Mouse (Mus musculus): ENCODE measurements at regions not wholly inside any gene's neighbourhood (a gene's known extent, or its start where the extent isn't known, plus 50 kb on each side); places are given as distances from the start of the nearest gene placed in this dataset.

DNA sequence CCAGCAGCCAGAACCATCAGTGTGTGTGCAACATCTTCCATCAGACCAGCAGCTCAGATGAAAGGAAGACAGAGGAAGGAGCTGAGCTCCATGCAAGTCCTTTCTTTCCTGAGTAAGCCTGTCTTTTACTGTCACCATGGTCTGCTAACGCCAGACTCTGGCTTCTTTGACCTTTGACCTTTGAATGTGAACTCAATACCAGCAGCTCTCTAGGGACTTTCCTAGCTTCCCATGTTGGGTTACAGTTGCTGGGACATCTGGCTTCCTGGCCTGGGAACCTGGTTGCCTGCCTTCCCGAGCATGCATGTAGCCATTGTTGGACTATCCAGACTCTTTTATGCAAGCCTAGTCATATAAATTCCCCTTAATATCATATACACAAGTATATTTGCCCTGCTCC is 492.3 kb downstream of the Tmem132b start:
- DNase-seq = no peak

DNA sequence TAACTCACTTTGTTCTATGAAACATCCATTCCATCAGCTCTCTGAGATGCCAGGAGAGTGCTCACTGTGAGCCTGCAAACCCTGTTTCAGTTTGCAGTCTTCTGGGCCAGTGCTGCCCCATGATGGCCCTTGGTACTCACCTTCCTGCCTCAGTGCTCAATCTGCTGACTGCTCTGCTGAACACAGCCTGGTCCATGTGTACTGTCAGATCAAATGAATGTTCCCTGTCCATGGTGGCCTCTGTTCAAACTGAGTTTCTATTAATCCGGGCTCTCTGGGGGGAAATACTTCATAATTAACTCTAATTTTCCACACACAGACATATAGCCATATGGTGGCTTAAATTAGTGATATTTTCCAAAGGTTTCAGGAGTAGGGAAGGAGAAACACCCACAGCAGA is 503.3 kb downstream of the Tmem132b start:
- no peak for DNase-seq

DNA sequence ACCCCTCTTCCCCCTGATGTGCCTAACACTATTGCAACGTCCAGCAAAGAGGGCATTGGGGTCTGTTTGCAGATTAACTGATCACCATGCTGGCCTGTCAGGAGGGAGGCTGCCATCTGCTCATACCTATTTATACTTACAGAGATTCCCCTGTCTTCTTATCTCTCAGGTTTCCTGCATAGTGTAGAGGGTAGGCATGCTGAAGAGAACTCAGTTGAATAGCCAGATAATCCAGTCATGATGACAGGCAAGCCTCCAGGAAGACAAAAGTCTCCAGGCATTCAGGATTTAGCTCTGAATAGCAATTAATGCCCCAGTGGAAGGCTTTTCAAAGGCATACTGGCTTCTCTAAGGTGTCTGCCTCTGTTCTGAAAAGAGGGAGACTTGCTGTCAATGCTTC is 505.1 kb downstream of the Tmem132b start:
- DNase-seq = no peak

DNA sequence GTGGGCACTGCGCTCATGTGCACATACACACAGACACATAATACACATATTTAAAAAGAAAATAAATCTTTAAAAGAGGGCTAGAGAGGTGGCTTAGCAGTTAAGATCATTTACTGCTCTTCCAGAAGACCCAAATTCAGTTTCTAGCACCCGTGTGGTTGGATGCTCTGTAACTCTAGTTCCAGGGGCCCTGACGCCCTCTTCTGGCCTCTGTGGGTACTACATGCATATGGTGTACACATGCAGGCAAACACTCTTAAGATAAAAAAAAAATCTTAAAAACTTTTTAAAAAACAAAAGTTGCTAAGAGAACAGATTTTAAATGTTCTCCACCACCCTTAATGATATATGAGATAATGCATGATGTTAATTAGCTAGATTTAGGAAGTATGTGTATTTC is 514.2 kb downstream of the Tmem132b start:
- no peak for DNase-seq

DNA sequence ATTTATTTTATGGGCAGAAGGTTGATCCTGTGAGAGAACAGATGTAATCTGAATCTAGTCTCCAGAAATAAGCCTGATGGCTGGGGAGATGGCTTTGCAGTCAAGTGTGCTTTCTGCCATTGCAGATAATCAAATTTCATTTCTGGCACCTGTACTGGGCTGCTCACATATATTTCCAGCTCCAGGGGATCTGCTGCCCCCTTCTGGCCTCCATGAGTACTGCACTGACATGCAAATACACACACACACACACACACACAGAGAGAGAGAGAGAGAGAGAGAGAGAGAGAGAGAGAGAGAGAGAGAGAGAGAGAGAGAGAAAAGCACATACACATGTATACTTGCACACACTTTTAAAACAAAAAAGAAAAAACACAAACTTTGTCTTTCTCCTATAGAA is 532.1 kb downstream of the Tmem132b start:
- DNase-seq = no peak

DNA sequence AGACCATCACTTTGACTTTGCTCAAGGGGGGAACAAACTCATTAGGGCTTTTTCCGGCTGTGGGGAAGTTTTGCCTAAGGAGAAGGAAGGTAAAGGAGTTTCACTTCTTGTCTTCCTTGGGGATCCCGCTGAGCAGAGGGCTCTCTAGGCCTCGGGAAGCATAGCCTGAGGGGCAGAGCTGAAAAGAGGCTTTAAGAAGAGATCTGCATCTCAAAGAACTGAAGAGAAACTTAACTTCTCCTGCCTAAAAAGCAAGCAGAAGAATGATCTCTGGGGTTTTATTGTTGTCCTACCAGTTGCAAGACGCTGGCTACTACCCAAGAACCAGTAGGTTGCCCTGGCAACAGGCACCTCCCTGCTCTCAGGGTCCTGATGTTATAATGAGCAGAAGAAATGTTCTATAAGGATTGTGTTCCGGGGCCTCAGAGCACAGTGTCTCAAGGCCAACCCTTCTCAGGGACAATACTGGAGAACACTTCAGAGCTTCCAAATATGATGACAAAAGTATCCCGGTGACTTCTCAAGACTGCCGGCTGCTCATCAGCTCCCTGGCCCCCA is 547.8 kb downstream of the Tmem132b start:
- no peak for DNase-seq

DNA sequence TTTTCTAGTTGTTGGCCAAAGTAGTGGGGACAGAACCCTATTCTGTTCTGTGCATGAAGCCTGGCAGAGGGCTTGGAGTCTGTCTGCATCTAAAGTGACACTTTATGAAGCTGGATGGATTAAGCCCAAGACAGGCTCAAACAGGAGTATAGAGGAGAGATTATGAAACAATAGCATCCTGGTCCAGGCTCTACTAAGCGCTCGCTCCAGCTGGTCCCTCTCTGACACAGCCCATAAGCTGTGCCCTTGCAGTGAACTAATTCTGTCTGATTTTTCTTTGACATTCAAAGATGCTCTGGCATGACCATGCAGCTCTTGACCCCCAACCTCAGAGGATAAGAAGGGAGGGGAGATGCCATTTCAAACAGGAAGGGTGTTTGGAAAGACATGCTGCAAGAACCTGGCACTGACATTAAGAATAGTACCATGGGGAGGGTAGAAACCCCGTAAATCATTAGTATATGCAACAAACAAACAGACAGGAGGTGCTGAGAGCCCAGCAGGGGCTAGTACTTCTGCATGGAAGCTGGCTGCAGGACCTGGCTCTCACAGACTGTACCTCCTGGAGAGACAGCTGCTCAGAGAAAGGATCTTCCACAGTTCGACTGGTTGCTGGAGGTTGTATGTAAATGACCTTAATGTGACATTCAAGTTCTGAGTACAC is 556.8 kb downstream of the Tmem132b start:
- DNase-seq = no peak

DNA sequence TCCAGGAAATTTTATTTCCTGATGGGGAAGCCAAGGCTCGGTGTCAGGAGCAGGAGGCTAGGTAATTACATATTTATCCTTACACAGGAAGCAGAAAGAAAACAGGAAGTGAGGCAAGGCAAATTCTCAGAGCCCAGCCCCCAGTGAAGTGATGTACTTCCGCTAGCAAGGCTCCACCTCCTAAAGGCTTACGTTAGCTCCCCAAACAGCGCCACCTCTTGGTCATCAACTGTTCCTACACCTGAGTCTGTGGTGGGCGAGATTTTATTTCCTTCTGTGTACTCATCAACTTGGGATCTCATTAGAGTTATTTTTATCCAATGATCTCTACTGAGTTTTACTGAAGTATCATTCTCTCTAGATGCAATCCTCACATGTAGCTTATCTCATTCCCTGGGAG is 561.6 kb downstream of the Tmem132b start:
- no peak for DNase-seq

DNA sequence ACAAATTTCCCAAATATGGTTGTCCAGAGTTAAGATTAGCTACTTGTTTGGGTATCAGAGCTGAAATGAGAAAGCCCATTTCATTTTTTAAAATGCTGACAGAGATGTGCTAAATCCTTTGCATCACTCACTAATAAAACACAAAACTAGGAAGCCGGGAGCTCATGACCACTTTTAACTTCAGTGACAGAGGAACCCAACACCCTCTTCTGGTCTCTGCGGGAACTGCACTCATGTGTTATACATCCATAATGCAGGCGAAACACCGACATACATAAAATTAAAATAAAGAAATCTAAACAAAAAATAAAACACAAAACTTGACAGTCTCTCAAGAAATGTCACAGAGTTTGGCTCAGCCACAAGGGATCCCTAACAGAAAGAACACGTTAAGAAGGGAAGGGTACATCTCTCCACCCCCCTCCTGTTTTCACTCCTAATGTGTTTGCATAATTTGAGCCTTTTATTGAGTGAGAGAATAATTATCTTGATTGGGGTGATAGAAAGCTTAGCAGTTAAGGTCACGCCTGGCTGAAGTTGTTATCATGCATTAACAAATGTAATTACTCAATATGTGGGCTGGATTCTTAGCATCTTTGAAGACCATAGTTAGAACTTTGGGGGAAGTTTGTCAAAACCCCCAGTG is 565.2 kb downstream of the Tmem132b start:
- no peak for DNase-seq

DNA sequence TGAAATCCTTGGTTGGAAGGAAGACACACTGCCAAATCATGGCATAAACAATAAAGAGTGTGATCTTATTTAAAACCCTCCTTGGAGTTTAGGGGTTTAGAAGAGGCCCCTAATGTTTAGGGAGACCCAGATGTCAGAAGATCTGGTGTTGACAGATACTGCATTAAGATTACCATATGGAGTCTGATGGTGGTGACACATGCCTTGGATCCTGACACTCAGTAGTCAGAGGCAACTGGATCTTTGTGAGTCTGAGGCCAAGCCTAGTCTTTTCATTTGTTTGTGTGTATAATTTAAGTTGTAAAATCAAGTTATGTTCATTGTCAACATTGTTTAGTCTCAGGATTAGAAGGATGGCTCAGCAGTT is 565.7 kb downstream of the Tmem132b start:
- no peak for DNase-seq

DNA sequence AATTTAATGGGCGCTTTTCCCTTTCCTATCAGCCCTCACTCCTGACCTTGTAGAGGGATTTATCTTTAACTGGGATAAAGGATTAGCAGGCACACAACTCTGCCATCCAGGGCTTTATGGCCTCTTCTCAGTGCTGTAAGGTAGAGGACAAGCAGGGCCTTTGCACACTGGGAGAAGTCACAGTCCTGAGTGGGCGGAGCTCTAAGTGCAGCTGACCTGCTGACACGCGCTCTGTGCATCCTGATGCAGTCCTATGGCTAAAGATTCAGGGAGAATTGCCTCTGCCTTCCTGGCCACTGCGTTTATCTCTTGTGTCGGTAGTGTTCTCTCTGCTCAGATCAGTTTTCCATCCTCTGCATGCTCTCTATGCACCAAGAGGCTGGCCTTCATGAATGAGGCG is 566.9 kb downstream of the Tmem132b start:
- no peak for DNase-seq

DNA sequence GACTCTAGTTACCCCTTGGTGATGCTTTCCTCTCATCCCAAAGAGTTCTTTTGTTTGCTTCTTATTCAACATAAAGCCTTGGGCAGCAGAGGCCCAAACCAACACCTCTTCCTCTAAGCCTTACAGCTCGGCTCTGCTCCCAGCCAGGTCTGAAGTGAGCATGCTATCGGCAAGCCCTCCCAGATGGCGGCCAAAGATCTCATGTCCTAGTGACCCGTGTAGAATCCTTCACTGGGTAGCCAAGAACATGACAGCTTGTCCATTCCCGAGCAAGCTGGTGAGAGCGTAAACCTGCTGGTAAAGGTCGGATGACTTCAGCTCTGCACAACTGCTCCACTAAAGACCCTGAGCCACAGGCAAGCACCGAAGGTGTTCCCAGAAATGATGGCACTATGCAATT is 568.4 kb downstream of the Tmem132b start:
- no peak for DNase-seq

DNA sequence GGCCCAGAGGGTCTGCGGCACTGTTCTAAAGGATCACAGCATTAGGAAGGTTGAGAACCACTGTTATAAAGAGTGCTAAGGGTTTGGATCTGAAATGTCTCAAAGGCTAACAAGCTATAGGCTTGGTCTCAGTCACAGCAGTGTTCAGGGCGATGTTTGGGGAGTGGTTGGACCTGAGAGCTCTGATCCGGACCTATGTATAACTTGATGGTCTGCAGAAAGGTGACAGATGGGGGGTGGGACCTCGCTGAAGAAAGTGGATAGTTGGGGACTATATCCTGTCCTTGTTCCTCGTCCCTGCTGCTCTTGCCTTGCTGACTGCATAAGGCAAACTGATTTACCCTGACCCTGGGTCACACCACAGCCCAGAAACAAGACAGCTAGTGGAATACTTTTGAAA is 572.9 kb downstream of the Tmem132b start:
- no peak for DNase-seq

DNA sequence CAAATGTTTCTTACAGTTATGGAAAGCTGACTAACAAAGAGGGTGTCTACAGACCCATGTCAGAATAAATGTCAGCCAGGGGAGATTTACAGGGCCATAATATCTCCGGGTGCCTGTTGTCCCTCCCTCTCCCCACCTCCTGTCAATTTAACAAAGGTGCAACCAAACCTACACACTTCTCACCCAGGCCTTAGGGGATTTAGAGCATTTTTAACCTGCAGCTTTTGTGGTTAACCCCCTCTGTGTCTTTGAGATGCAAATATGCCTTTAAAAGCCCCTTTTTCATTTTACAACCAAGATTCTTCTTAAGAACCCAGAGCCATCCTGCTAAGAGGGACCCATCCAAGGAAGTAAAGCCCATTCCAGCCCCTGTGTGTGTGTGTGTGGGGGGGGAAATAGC is 573.3 kb downstream of the Tmem132b start:
- no peak for DNase-seq

DNA sequence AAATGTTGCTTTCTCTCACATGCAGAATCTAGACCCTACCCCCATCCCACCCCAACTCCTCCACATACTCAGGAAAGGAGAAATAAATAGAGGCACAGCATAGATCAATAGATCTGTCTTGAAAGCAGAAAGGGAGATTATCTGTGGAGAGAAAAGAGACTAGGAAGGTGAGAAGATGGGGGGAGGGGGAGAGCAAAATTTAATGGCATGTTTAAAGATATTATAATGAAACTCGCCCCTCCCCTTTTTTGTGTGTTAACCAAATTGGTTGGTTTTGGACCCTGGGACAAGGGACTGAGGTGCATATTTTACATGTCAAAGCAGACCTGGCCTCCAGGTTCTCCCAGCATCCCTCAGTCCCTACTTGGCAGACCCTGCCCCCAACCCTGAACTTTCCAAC is 573.9 kb downstream of the Tmem132b start:
- DNase-seq = no peak

DNA sequence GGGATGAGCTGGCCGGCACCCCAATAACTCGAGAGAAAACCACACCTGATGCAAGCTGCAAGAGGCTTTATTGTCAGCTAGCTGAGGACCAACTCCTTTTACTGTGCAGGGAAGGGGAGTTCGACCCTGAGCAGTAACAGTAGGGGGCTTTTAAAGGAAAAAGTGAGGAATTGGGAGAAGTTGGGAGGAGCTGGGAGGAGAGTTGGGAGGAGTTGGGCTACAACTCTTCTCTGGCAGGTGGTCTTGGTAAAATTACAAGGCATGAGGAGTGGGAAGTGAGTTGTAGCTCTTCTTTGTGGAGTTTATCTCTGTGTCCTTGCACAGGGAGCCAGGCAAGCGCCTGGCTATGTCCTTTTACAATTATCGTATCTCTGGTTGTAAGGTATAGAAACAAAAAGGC is 575.4 kb downstream of the Tmem132b start:
- DNase-seq = no peak

DNA sequence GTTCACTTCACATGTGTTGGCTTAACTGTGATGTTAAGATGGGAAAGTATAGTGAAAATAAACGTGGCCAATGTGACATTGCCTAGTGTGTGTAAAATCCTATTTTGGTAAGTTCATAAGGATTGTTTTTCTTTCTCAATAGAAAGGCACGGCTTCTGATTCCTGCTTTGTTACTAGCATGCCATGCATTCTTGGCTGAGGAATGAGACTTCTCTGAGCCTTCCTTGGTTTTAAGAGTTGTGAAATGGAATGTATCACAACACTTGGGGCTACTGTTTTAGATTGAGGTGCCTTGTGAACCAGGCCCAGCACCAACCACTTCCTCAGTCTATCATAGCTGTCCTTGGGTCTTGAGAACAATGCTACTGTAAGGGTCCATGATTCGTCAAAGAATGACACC is 577.3 kb downstream of the Tmem132b start:
- DNase-seq = no peak

DNA sequence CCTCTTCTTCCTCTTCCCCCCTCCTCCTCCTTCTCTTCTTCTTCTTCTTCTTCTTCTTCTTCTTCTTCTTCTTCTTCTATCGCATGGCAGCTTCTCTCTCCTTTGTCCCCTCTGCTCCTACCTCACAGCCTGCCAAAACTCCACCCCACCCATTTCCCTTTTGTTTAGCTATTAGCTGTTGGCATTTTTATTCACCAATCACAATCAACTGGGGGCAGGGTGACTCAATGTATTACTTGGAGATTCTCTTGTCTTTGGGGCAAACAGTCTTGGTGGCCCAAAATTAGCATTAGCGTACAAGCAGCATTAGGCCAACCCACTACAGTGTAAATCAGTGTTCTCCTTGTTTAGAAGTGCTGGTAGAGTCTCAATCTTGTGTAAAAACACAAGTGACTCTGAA is 585.7 kb downstream of the Tmem132b start:
- DNase-seq = no peak

DNA sequence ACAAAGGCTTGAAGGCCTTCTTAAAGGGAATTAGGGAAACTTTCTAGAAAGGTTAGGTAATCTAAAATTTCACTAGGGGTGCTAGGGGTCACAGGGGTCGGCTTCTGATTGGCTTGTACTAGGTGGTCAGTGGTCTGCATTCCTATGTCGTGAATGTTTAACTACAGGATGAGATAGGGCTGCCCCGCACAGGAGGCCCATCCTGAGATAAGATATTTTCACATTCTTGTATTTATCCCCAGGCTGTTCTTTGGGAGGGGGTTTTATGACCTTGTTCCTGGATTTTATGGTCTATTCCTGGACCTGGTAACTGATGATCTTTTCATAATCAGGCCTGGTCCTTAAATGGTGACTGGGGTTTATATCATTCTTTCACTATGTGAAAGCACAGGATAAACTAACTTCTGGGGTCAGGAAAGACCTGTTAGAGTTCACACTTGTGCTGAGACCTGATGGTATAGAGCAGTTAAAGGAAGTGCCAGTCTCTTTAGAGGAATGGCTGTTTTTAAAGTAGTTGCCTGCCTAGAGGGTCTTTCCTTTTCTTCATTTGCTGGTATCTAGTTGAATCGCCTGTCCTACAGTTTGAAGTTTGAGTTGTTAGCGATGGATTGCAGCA is 586.4 kb downstream of the Tmem132b start:
- no peak for DNase-seq

DNA sequence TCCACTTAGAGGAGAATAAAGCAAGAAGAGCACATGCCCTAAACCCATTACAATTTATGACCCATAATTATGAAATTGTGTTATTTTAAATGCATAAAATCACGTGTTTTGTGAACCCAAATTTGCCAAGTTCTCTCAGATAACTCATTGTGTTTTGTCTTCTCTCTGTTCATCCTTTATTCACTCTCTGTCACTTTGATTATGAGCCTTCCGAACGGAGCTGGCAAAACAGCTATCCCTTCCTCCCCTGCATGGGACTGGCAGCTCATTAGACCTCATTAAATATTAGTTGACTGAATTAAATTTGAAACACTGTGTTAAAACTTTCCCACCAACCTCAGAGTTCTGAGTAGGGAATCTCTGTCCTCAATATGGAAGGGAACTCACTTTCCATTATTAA is 587.2 kb downstream of the Tmem132b start:
- no peak for DNase-seq

DNA sequence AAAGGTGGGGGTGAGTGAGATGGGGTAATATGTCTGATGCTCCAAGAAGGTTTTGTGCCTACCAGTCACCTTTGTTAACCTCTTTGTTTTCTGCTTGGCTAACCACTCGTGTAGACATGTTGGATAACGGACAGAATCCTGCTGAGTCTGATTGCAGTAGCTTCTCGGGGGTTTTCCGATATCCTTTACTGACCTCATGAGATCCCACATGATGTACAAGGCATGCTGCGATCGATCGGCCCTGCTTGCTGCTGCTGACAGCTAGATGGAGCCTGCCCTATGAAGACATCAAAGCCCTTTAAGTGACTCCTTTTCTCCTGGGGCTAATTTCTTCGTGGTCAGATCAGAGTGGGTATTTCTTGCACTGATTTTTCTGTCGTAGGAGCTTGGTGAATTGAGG is 591.6 kb downstream of the Tmem132b start:
- no peak for DNase-seq

DNA sequence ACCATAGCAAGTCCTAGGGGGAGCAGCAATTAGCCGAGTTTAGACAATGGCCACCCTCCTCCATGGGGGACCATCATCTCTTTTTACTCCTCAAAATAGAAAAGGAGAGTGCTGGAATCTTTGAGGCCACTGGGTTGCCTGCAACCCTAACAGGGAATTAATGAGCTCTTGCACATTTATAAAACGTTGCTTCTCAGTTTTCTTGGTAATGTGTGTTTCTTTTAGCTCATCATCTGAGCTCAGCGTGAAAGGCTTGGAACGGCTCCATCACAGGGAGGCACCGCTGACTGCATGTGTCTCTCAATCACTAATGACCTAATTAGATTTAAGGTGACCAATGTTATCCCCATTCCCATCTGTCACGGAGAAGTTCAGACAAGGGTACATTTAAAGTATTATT is 595.9 kb downstream of the Tmem132b start:
- DNase-seq = no peak

DNA sequence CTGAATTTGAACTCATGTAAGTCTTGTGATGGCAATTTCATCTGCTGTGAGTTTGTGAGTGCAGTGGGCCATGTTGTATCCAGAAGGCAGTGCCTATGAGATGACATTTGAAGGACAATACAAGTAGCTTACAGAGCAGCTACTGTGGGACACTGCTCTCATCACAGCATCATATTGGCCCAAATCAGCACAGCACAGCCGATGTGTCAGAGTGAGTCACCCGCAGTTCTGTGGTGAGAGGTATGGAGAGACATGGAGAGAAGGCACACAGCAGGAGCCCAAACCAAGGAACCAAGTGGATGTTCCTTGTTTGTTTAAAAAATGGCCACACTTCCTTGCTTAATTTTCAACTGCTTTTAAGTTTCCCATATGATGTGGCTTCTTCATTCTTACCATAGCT is 617.3 kb downstream of the Tmem132b start:
- no peak for DNase-seq

DNA sequence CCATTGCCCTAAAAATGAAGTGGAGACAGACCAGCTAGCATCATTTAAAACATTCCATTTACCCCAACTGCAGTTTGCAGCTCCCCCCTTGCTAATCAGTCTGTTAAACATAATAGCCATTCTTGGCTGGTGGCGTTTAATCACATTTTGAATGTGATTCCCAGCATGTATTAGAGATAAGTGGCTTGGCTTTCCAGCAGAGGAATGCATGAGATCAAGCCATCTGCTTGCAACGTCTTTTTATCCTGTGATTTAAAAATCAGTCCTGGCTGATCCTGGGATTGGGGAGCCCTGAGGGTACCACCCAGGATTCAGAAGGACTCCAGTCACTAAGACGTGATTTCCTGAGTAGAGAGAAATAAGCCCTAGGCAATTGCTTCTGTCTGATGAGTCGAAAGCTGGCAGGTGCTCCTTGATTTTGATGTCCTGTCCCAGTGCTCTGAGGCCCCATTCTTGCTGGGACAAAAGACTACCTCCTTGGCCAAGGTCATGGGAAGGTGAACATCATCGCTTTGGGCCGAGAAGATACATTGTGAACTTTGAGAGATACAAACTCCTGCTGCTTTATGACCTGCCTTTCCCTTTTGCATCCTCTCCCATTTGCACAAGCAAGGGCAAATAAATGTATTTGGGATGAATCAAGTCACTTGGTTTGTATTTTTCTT is 623.8 kb downstream of the Tmem132b start:
- no peak for DNase-seq
